Mouse (Mus musculus) bone marrow macrophage, adult 2 months (primary cell): ENCODE results near the gene Ctnna3.

Source experiments
- CTCF ChIP-seq: IDR thresholded peaks from 2 replicates; pipeline ENCODE4 v1.5.1; 2012; ENCODE audit warnings: low read depth, mild to moderate bottlenecking, low read length, moderate library complexity
- POLR2A ChIP-seq: IDR thresholded peaks from 2 replicates; pipeline ENCODE4 v1.6.1; 2012; ENCODE audit warnings: mild to moderate bottlenecking, low read depth, low read length, borderline replicate concordance

GRCm38 (mm10) chr10:63994251-63994650 lies 564.4 kb downstream of the Ctnna3 start:
- TF ChIP-seq POLR2A, result no peak
- no peak for TF ChIP-seq CTCF
